Mouse (Mus musculus) spleen, adult 2 months (tissue): ENCODE data around the gene Thegl.

Experiments used
- CTCF ChIP-seq: fragments of 200-500 bp; IDR thresholded peaks from 2 replicates; pipeline ENCODE4 v1.5.1; 2011; ENCODE audit warnings: mild to moderate bottlenecking, inconsistent platforms; ENCODE audit not compliant: insufficient read depth, insufficient read length, insufficient replicate concordance; ENCODE audit errors: extremely low read depth
- POLR2A ChIP-seq: fragments of 200-500 bp; IDR thresholded peaks from 2 replicates; pipeline ENCODE4 v1.6.1; 2011; ENCODE audit warnings: low read depth, low read length, inconsistent platforms

- TF ChIP-seq CTCF (no peak), POLR2A (no peak)
Observed at GRCm38 (mm10) chr5:77086541-77086940, 70.7 kb downstream of the Thegl start.
